Mouse (Mus musculus): ENCODE measurements around the gene Elp4. TPM values are rescaled to one million over a fixed set of nuclear protein-coding genes. Genes with fewer than 3 reads are reported as not detected.

Gene Elp4
- polyA plus RNA-seq, 1 experiment from 2014 or later: 42.1 TPM

Other genes starting within 250 kb of the Elp4 start
- gene Pax6, start 235.7 kb downstream of the Elp4 start, polyA plus RNA-seq (2015; fragmentation: Nextera tagmentation; extraction: Ambion mirVana): 45.0 and 57.0 TPM in 2 replicates
- gene Immp1l, start 74 bp upstream of the Elp4 start, polyA plus RNA-seq (2015; fragmentation: Nextera tagmentation; extraction: Ambion mirVana): 106 and 110 TPM in 2 replicates
- 37.8 and 40.3 TPM in 2 replicates for gene Dnajc24, start 99.0 kb upstream of the Elp4 start, polyA plus RNA-seq (2015; fragmentation: Nextera tagmentation; extraction: Ambion mirVana)